Mouse (Mus musculus) embryonic fibroblast, embryonic 13.5 days (primary cell): ENCODE results near the gene Cryba4.

Experiments used
- CTCF ChIP-seq: IDR thresholded peaks from 2 replicates; pipeline ENCODE4 v1.5.1; 2011; ENCODE audit warnings: mild to moderate bottlenecking, control low read depth, low read length, moderate library complexity, borderline replicate concordance; ENCODE audit not compliant: insufficient read depth
- POLR2A ChIP-seq: IDR thresholded peaks from 2 replicates; pipeline ENCODE4 v1.6.1; 2011; ENCODE audit warnings: low read depth, mild to moderate bottlenecking, control low read depth, low read length, moderate library complexity

- TF ChIP-seq CTCF (no peak), POLR2A (no peak)
Measured at GRCm38 (mm10) chr5:112259862-112260650, 7.7 kb upstream of the Cryba4 start.
